Mouse (Mus musculus): Measurements from ENCODE around the gene Slco4c1.

The Slco4c1 gene

GRCm38 (mm10) chr1:96770283-96770682 lies 101.7 kb downstream of the Slco4c1 start:
- DNase-seq (ENCODE audit: low spot score): no peak

- no peak for DNase-seq (ENCODE audit: low spot score)
Observed at GRCm38 (mm10) chr1:96768264-96768663, 103.7 kb downstream of the Slco4c1 start.

- DNase-seq (ENCODE audit: low spot score): no peak
Observed at GRCm38 (mm10) chr1:96766535-96766934, 105.4 kb downstream of the Slco4c1 start.
